Mouse (Mus musculus) frontal cortex, postnatal 10 days (tissue): ENCODE results near the gene Il22ra1.
A peak's percentile ranks its signal among the peaks of the same experiment; 100 is the strongest.

Experiments used
- DNase-seq, 2 experiments: peaks; one replicate each; pipeline ENCODE4 v3.0.0; 2022; ENCODE audit warnings: low spot score in 2 of 2, mixed read lengths in 1 of 2

The Il22ra1 gene

GRCm38 (mm10) chr4:135770611-135771305 is 42.8 kb downstream of the Il22ra1 start:
- no peak for DNase-seq

- DNase-seq, result no peak
These were observed 43.6 kb downstream of the Il22ra1 start for GRCm38 (mm10) chr4:135771592-135771991.

GRCm38 (mm10) chr4:135772671-135773070 is 44.7 kb downstream of the Il22ra1 start:
- no peak for DNase-seq

GRCm38 (mm10) chr4:135774496-135774895 is 46.5 kb downstream of the Il22ra1 start:
- no peak for DNase-seq

GRCm38 (mm10) chr4:135776850-135777249 is 48.9 kb downstream of the Il22ra1 start:
- no peak for DNase-seq

GRCm38 (mm10) chr4:135779661-135780060 is 51.7 kb downstream of the Il22ra1 start:
- DNase-seq, result no peak

GRCm38 (mm10) chr4:135780255-135780654 is 52.3 kb downstream of the Il22ra1 start:
- no peak for DNase-seq

- DNase-seq, result no peak
These were observed 53.3 kb downstream of the Il22ra1 start for GRCm38 (mm10) chr4:135781304-135781703.

GRCm38 (mm10) chr4:135786581-135786980 is 58.6 kb downstream of the Il22ra1 start:
- no peak for DNase-seq

GRCm38 (mm10) chr4:135787271-135787670 is 59.3 kb downstream of the Il22ra1 start:
- no peak for DNase-seq

GRCm38 (mm10) chr4:135789135-135789534 is 61.2 kb downstream of the Il22ra1 start:
- DNase-seq, result no peak

GRCm38 (mm10) chr4:135792821-135793220 is 64.8 kb downstream of the Il22ra1 start:
- no peak for DNase-seq

- peak; percentile 34 to 37 for DNase-seq
These were observed 70.0 kb downstream of the Il22ra1 start for GRCm38 (mm10) chr4:135797931-135798330.

- peak; percentile 58 to 81 for DNase-seq
These were observed 73.6 kb downstream of the Il22ra1 start for GRCm38 (mm10) chr4:135801543-135801942.
